In genomic region chr2:34883190-34883589, GRCm38 (mm10) we compare ENCODE assay signal across 36 mouse cellular contexts. TPM values are rescaled to one million over a fixed set of nuclear protein-coding genes. Genes with fewer than 3 reads are reported as not detected.
DNase-seq lines count a peak whose midpoint lies in the region; ATAC-seq and TF ChIP-seq lines count a peak whose summit lies in the region.
"Had no signal": no experiment of that assay in that cellular context is flagged by ENCODE, and none has a peak within 500 bp of the region (broad histone marks: within the 10 kb centered on the region; RNA-seq: fewer than 3 reads in every experiment).

No protein-coding gene starts in this region.

- peaks cover 4% of the 10 kb centered on the region for H3K4me1 ChIP-seq in kidney, embryonic 15.5 days
- H3K4me1 ChIP-seq in lung, postnatal 0 days (ENCODE audit: insufficient read depth, low read depth, low read length) = no peaks in the 10 kb centered on the region
- H3K4me1 ChIP-seq in liver, embryonic 15.5 days (replicated peaks) = 0 out of 2 replicates have a peak, but pooled peaks cover 3% of the 10 kb centered on the region
- H3K4me1 ChIP-seq: embryonic facial prominence, embryonic 13.5 days; forebrain, embryonic 15.5 days; heart, embryonic 10.5 days; heart, embryonic 15.5 days; midbrain, embryonic 13.5 days; neural tube, embryonic 13.5 days had no signal

- H3K4me3 ChIP-seq in kidney, embryonic 15.5 days (replicated peaks) = no peak overlapping the region
- H3K4me3 ChIP-seq in lung, postnatal 0 days (ENCODE audit: low read depth, low read length) = no peak overlapping the region
- no peak overlapping the region for H3K4me3 ChIP-seq in liver, embryonic 15.5 days (replicated peaks)
- H3K4me3 ChIP-seq: embryonic facial prominence, embryonic 13.5 days; forebrain, embryonic 10.5 days; forebrain, embryonic 15.5 days; heart, embryonic 10.5 days; heart, embryonic 15.5 days; lung, embryonic 15.5 days; midbrain, embryonic 13.5 days; neural tube, embryonic 13.5 days had no signal

- peak; percentile 85 for ATAC-seq in kidney, embryonic 15.5 days (replicated peaks; ENCODE audit: low FRiP score)
- ATAC-seq in lung, postnatal 0 days = no peak
- ATAC-seq in liver, embryonic 15.5 days (ENCODE audit: insufficient read depth) = peak; percentile 77
- ATAC-seq: forebrain, embryonic 15.5 days; hindbrain, embryonic 16.5 days; midbrain, embryonic 13.5 days; Patski had no signal

- no peaks in the 10 kb centered on the region for H3K27me3 ChIP-seq in kidney, embryonic 15.5 days
- H3K27me3 ChIP-seq in lung, postnatal 0 days (replicated peaks; ENCODE audit: insufficient read depth, low read length) = no peaks in the 10 kb centered on the region
- H3K27me3 ChIP-seq in liver, embryonic 15.5 days = peaks cover 38% of the 10 kb centered on the region; the same call in 1 of the 2 replicates
- H3K27me3 ChIP-seq: forebrain, embryonic 15.5 days; lung, embryonic 15.5 days; Patski had no signal

- no peak for DNase-seq in kidney, adult 11 months
- DNase-seq in lung, postnatal 0 days (ENCODE audit: low spot score) = no peak
- DNase-seq in lung, postnatal 14 days = no peak
- DNase-seq in gastrocnemius, adult 8-10 months (ENCODE audit: low spot score in 2 of 2) = no peak
- no peak for DNase-seq in left cerebral cortex, postnatal 25 days (ENCODE audit: low spot score in 2 of 2)
- no peak for DNase-seq in c-Kit-positive CD71-positive TER-119-positive erythroid progenitor cells, embryonic 14.5 days (ENCODE audit: low spot score)
- DNase-seq: adrenal gland, postnatal 10 days; cerebellum, adult 11 months; cerebellum, adult 9-11 months; gastrocnemius, postnatal 36 days; kidney, adult 18-20 months; kidney, postnatal 4 days; left cerebral cortex, postnatal 4 days; right cerebral cortex, postnatal 4 days had no signal

- H3K27ac ChIP-seq in kidney, embryonic 15.5 days = peak overlapping the region; percentile 41; the same call in 1 of the 2 replicates
- peak overlapping the region; percentile 40; the same call in 1 of the 2 replicates for H3K27ac ChIP-seq in lung, postnatal 0 days (ENCODE audit: low read length)
- H3K27ac ChIP-seq in liver, embryonic 15.5 days (replicated peaks) = 0 out of 2 replicates have a peak overlapping the region, but pooled peaks have one; percentile 29
- H3K27ac ChIP-seq: embryonic facial prominence, embryonic 13.5 days; forebrain, embryonic 10.5 days; forebrain, embryonic 15.5 days; heart, embryonic 10.5 days; heart, embryonic 15.5 days; macrophage; midbrain, embryonic 13.5 days; neural tube, embryonic 13.5 days had no signal

- no peaks in the 10 kb centered on the region for H3K36me3 ChIP-seq in kidney, embryonic 15.5 days
- no peaks in the 10 kb centered on the region for H3K36me3 ChIP-seq in lung, postnatal 0 days (ENCODE audit: insufficient read depth, low read length)
- no peaks in the 10 kb centered on the region for H3K36me3 ChIP-seq in liver, embryonic 15.5 days (replicated peaks)
- H3K36me3 ChIP-seq: embryonic facial prominence, embryonic 13.5 days; forebrain, embryonic 10.5 days; forebrain, embryonic 15.5 days; heart, embryonic 10.5 days; heart, embryonic 15.5 days; lung, embryonic 15.5 days; midbrain, embryonic 13.5 days; neural tube, embryonic 13.5 days had no signal

- no peak overlapping the region for H3K9ac ChIP-seq in kidney, embryonic 15.5 days
- no peak overlapping the region for H3K9ac ChIP-seq in lung, postnatal 0 days (replicated peaks; ENCODE audit: low read depth)
- no peak overlapping the region for H3K9ac ChIP-seq in liver, embryonic 15.5 days
- H3K9ac ChIP-seq: embryonic facial prominence, embryonic 13.5 days; forebrain, embryonic 15.5 days; heart, embryonic 15.5 days; lung, embryonic 15.5 days; midbrain, embryonic 13.5 days; neural tube, embryonic 13.5 days had no signal

- intact Hi-C loops in left cerebral cortex, postnatal 25 days (cut with DNase I) = no loop called here

- TF ChIP-seq CTCF in lung, postnatal 0 days (IDR thresholded peaks at IDR 0.05) = no peak

- H3K4me2 ChIP-seq in kidney, embryonic 15.5 days = no peak overlapping the region
- no peak overlapping the region for H3K4me2 ChIP-seq in lung, postnatal 0 days (replicated peaks; ENCODE audit: low read depth, low read length)
- no peak overlapping the region for H3K4me2 ChIP-seq in liver, embryonic 15.5 days
- H3K4me2 ChIP-seq: embryonic facial prominence, embryonic 13.5 days; forebrain, embryonic 15.5 days; heart, embryonic 15.5 days; lung, embryonic 15.5 days; midbrain, embryonic 13.5 days; neural tube, embryonic 13.5 days had no signal

- 16% methylated on average over 5 of the region's 5 CpGs for WGBS in kidney, embryonic 15.5 days
- WGBS in lung, postnatal 0 days = 22% methylated on average over 5 of the region's 5 CpGs
- WGBS in liver, embryonic 15.5 days (ENCODE audit: insufficient replicate concordance) = 50% methylated on average over 5 of the region's 5 CpGs

- H3K9me3 ChIP-seq in kidney, embryonic 15.5 days (replicated peaks) = no peaks in the 10 kb centered on the region
- H3K9me3 ChIP-seq in lung, postnatal 0 days (ENCODE audit: low read length) = no peaks in the 10 kb centered on the region
- no peaks in the 10 kb centered on the region for H3K9me3 ChIP-seq in liver, embryonic 15.5 days (replicated peaks)
- H3K9me3 ChIP-seq: embryonic facial prominence, embryonic 13.5 days; forebrain, embryonic 10.5 days; forebrain, embryonic 15.5 days; heart, embryonic 10.5 days; heart, embryonic 15.5 days; lung, embryonic 15.5 days; midbrain, embryonic 13.5 days; neural tube, embryonic 13.5 days had no signal

- TF ChIP-seq EP300 in lung, postnatal 0 days (IDR thresholded peaks at IDR 0.05) = no peak

RNA-seq across cellular contexts. Expression of gene Psmd5, which starts 8.4 kb away (rescaled TPM):
- 116 and 128 TPM in 2 replicates for polyA plus RNA-seq in kidney, embryonic 15.5 days (2015; fragmentation: Nextera tagmentation; extraction: Ambion mirVana)
- 61.2 and 64.7 TPM in 2 replicates for polyA plus RNA-seq in lung, postnatal 0 days (2015; fragmentation: Nextera tagmentation; extraction: Ambion mirVana)
- 67.5 and 71.5 TPM in 2 replicates for polyA plus RNA-seq in liver, embryonic 15.5 days (2015; fragmentation: Nextera tagmentation; extraction: Ambion mirVana)
- 10 to 100 TPM; 11.0 to 18.6 (median 15.5) TPM for total RNA-seq in gastrocnemius, adult 8-10 months (2022)
- 10 to 100 TPM; 33.3 to 38.0 TPM for total RNA-seq in left cerebral cortex, postnatal 25 days (2021)

RNA-seq across cellular contexts. Expression of gene Cutal, which starts 9.0 kb away (rescaled TPM):
- 10.1 and 10.9 TPM in 2 replicates for polyA plus RNA-seq in kidney, embryonic 15.5 days (2015; fragmentation: Nextera tagmentation; extraction: Ambion mirVana)
- polyA plus RNA-seq in lung, postnatal 0 days (2015; fragmentation: Nextera tagmentation; extraction: Ambion mirVana) = 5.4 and 7.2 TPM in 2 replicates
- polyA plus RNA-seq in liver, embryonic 15.5 days (2015; fragmentation: Nextera tagmentation; extraction: Ambion mirVana) = 8.2 and 8.4 TPM in 2 replicates
- under 1 TPM; 0.20 to 0.31 (median 0.22) TPM for total RNA-seq in gastrocnemius, adult 8-10 months (2022)
- total RNA-seq in left cerebral cortex, postnatal 25 days (2021) = under 1 TPM; 0.25 to 0.41 TPM
- total RNA-seq: megakaryocyte-erythroid progenitor cell, adult 5-6 weeks; MEL had no signal
- polyA plus RNA-seq: hindbrain, embryonic 11.5 days; macrophage had no signal

RNA-seq across cellular contexts. Expression of gene Phf19, which starts 30.6 kb away (rescaled TPM):
- polyA plus RNA-seq in kidney, embryonic 15.5 days (2015; fragmentation: Nextera tagmentation; extraction: Ambion mirVana) = 24.6 and 26.3 TPM in 2 replicates
- polyA plus RNA-seq in lung, postnatal 0 days (2015; fragmentation: Nextera tagmentation; extraction: Ambion mirVana) = 1.3 and 1.6 TPM in 2 replicates
- polyA plus RNA-seq in liver, embryonic 15.5 days (2015; fragmentation: Nextera tagmentation; extraction: Ambion mirVana) = 1.5 and 1.8 TPM in 2 replicates
- 1 to 10 TPM in 1 of 4 experiments, under 1 TPM in 3; 0.29 to 1.1 (median 0.46) TPM for total RNA-seq in gastrocnemius, adult 8-10 months (2022)
- 1 to 10 TPM; 1.3 to 1.6 TPM for total RNA-seq in left cerebral cortex, postnatal 25 days (2021)

RNA-seq across cellular contexts. Expression of gene Gm34653, which starts 50.4 kb away (rescaled TPM):
- 0.16 TPM in 1 of 2 replicates, not detected in the other for polyA plus RNA-seq in kidney, embryonic 15.5 days (2015; fragmentation: Nextera tagmentation; extraction: Ambion mirVana)
- polyA plus RNA-seq in lung, postnatal 0 days (2015; fragmentation: Nextera tagmentation; extraction: Ambion mirVana) = not detected in 2 replicates
- polyA plus RNA-seq in liver, embryonic 15.5 days (2015; fragmentation: Nextera tagmentation; extraction: Ambion mirVana) = not detected in 2 replicates
- total RNA-seq in gastrocnemius, adult 8-10 months (2022) = under 1 TPM in 3 of 4 experiments, not detected in 1; 0.15 to 0.19 (median 0.18) TPM
- not detected for total RNA-seq in left cerebral cortex, postnatal 25 days (2021)
- total RNA-seq: adrenal gland, postnatal 10 days; gastrocnemius, postnatal 36 days; heart, postnatal 25 days; layer of hippocampus, adult 8-10 months; layer of hippocampus, postnatal 25 days; left cerebral cortex, adult 8-10 months; left cerebral cortex, postnatal 4 days had no signal
- polyA plus RNA-seq: forebrain, embryonic 10.5 days; forebrain, embryonic 15.5 days; frontal cortex, adult 2 months; heart, embryonic 10.5 days; heart, embryonic 15.5 days; hindbrain, embryonic 11.5 days; hindbrain, embryonic 16.5 days; lung, embryonic 15.5 days; macrophage; neural tube, embryonic 13.5 days; testis, adult 2 months had no signal

RNA-seq across cellular contexts. Expression of gene Fbxw2, which starts 57.1 kb away (rescaled TPM):
- 79.3 and 82.0 TPM in 2 replicates for polyA plus RNA-seq in kidney, embryonic 15.5 days (2015; fragmentation: Nextera tagmentation; extraction: Ambion mirVana)
- 86.6 and 87.3 TPM in 2 replicates for polyA plus RNA-seq in lung, postnatal 0 days (2015; fragmentation: Nextera tagmentation; extraction: Ambion mirVana)
- 57.5 and 60.5 TPM in 2 replicates for polyA plus RNA-seq in liver, embryonic 15.5 days (2015; fragmentation: Nextera tagmentation; extraction: Ambion mirVana)
- total RNA-seq in gastrocnemius, adult 8-10 months (2022) = 10 to 100 TPM; 53.0 to 58.9 (median 56.3) TPM
- 100 to 1,000 TPM in 1 of 2 experiments, 10 to 100 TPM in 1; 96.1 to 101 TPM for total RNA-seq in left cerebral cortex, postnatal 25 days (2021)
